Mouse (Mus musculus) lung, adult 18-20 months (tissue): ENCODE results near the gene Apod.

Experiments
- DNase-seq, 2 experiments: peaks; one replicate each; pipeline ENCODE4 v3.0.0; 2022; ENCODE audit warnings: mixed read lengths in 2 of 2

Gene Apod

DNA sequence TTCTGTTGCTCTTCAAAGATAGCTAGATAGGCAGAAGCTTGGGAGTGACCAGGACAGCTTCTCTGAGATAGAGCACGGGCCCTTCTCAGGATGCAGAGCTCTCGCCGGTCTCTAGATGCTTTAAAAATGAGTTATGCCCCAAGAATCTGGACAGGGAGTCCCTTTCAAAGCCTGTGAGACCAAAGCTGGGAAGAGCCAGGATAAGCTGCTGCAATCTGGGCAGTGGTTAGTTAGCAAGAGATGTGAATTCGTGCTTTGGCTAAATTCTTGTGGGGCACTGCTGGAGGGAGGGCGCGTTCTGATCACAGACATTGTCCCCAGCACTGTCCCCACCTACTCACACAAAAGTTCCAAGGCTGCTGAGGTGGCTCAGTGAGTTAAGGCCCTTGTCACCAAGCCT lies 36.0 kb downstream of the Apod start:
- DNase-seq, result no peak

DNA sequence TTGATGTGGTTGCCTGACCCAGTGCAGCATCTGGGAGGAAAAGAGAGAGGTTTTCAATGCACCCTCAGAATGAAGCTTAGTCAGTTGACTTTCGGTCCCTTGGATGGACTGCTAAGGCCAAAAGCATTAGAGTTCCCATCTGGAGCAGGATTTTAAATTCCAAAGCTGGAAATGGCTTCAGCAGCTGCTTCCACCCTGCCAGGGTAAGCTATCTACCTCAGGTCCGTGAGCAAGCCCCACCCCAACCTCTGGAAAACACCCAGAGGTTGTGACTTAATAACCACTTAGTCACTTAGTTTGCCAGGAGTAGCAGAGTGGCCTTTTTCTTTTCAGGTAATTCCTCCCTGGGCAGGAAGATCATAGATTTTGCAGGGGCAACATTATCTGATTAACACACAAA lies 36.5 kb downstream of the Apod start:
- DNase-seq, result no peak

DNA sequence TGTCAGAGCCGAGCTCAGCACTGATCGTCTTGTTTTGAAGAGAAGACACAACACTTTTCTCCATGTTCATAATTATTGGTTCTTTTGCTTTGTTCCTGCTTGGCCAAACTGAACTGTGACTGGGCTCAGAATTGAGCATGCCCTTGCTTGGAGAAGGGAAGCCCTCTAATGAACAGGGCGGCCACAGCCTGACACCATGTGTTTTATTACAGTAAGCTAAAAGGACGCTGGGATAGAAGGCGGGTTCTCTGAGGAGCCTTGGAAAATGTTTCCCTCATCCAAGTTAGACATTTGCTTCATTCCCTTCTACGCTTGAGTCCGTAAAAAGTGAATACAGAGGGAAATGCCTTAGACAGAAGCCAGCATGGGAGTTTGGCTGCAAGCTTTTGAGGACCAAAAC lies 37.6 kb downstream of the Apod start:
- peak; percentile 16 to 23 for DNase-seq

DNA sequence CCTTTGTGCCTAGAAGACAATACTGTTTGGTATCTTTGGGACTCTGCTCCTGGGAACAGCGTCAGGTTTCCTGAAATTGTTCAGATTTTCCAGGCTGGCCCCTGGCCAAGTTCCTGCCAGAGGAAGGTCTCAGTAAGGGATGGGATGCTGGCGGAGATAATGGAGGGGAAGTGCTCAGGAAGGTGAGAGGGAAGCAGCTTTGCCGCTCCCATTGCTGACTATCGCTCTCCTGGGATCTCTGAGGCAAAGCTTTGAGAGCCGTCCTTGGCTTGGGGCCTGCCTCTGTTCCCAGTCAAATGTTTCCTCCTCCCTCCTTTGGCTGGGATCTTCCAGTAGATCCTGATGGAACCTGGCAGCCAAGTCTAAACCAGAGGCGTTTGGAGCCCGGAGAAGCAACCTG lies 38.1 kb downstream of the Apod start:
- peak; percentile 78 to 85 for DNase-seq

DNA sequence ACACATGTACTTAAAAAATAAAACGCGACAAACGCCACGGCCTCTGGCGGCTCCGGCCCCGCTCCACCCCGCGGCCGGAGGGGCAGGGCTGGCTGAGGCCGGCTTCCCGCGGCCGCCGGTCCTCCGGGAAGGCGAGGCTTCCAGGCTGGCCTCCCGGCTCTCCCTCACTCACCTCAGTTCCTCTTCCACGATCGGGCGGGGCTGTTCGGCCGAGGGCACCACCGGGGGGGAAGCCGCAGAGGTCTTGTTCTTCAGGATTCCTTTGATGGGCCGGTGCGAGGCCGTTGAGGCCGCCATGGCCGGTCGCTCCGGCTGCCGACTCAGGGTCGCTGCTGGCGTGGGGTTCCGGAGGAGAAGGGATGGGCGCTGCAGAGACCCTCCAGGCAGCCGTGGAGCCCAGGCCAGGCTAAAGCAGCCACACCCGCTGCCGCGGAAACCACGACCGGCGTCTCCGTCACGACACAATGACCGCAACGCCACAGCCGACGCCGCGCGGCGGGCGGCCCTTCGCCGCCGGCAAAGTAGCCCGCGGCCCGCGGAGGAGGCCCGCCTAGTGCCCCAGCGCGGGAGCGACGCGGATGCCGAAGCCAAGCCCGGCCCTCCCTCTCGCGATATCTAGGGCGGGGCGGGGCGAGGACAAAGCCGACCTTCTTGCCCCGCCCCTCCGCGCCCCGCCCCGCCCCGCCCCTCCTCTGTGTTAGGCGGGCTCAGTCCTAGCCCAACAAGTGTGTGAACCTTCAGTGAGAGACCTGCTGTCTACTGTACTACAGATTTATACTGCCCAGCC lies 39.7 kb downstream of the Apod start, which contains the start of gene Ppp1r2:
TSS of gene Ppp1r2 (minus strand) at position 604 of the 787 bp plus-strand sequence.
- DNase-seq, result peak; percentile 90 to 92

DNA sequence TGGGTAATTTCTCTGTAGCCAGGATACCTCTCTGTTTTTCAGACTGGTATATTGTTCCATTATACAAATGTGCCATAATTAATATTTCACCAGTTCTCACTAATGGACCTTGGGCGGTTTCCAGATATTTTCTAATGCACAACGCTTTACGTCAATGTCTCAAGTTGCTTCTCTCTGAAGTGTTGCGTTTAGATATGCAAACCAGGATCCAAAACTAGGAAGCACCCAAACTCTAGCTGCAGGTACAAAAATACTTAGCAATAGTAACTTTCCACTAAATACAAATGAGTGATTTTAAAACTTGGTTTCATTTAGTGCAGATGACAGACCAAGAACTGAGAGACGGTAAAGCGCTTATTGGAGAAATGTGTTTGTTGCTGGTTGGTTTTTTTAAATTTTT lies 40.5 kb downstream of the Apod start:
- no peak for DNase-seq

DNA sequence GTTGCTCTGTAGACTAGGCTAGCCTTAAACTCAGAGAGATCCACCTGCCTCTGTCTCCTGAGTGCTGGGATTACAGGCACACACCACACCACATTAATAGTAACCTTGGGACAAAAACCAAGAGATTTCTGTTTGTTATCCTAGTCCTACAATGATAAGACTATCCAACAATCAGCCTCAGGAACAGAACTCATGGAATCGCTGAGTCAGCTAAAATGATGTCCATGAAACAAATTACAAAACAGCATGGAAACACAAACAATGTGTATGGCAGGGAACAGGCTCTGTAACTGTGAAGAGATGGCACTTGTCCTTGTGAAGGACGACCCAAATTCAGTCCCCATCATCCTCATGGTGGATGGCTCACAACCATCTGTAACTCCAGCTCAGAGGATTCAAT lies 47.9 kb downstream of the Apod start:
- no peak for DNase-seq

DNA sequence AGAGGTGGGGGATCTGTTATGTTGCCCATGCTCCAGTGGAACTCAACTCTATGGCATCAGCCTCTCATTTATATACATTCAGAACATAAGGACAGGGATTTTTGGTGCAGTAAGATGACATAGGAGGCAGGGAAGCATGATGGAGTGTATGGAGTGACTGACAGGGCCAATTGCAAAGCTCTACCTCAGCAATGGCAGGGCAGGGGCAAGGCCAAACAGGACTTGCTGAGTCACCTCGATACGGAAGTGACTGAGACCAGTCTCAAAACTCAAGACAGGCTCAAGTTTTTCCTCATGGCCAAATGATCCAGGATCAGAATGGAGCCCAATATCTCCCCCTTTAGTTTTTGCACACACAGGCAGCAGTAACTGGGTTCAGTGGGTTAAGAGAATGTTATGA lies 58.5 kb downstream of the Apod start:
- no peak for DNase-seq

DNA sequence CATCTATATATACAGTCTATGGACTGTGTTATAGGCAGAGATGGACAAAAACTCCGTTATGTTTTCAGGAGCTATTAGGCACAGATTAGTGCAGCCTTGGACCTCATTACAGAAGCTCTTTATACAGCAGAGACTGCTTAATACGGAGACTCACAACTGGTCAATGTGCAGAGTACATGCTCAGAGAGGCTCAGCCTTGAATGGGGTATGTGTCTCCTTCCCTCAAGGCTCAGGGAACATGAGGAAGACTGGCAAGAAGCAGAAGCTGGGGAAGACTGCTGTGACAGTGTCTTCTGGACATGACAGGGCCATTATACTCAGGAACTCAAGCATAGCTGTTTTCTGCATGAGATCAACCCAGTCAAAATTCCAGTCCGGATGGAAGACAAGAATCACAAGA lies 58.9 kb downstream of the Apod start:
- DNase-seq, result no peak

DNA sequence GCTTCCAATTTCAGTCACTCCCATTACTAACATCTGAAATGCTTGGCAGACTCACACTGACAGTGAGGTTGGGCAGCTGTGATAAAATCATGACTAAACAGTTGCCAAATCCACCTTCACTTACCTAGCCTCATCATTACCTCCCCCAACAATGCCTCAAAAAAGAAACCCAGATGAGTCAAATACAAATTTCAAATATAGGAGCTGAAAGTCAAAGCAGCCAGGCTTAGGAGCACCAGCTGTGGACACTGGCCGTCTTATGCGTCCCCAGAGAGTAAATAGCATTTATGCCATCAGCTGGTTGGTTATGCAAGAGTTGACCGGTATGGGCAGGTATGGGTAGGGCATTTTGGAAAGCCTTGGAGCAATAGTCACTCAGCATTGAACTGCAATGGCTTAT lies 65.2 kb downstream of the Apod start:
- DNase-seq, result no peak

DNA sequence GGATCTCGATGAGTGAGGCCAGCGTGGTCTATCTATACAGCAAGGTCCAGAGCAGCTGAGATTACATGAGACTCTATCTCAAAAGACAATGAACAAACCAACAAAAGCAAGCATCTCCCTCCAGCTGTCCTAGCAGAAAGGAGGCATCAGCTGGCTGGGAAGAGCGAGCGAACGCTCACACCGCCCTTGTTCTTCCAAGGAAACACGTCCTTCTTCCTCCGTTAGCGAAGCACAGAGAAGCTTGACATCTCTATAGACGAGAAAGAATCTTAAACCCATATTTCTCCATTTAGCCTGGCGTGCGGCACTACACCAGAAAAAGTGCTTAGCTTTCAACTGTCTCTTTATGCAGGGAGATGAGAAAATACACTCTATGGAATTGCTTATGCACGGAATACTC lies 65.9 kb downstream of the Apod start:
- DNase-seq, result no peak

DNA sequence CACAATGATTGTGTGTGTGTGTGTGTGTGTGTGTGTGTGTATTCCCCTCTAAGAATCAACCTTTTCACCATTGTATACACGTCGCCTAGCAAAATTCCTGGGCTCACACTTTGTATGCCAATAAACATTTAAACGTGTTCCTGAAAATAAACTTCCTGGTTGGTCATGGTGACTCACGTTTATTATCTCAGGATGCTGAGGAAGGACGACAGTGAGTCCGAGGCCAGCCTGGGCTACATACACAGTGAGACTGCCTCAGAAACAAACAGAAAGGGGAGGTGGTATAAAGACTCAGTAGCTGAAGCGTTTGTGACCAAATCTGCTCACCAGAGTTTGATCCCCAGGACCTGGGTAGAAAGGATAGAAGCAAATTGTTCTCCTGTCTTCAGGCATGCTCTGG lies 67.2 kb downstream of the Apod start:
- no peak for DNase-seq
